Mouse (Mus musculus) kidney, adult 2 months (tissue): ENCODE measurements around the gene Scml4. TPM values are rescaled to one million over a fixed set of nuclear protein-coding genes. Genes with fewer than 3 reads are reported as not detected.

Source experiments
- DNase-seq: peaks from one replicate; pipeline ENCODE4 v3.0.0; 2021
- H3K27ac ChIP-seq: fragments of 200-500 bp; 2 replicates; pipeline ENCODE4 v1.5.1; 2012; ENCODE audit warnings: low read depth, low read length, control low read depth, inconsistent platforms; ENCODE audit not compliant: insufficient read depth
- H3K27me3 ChIP-seq: fragments of 200-500 bp; replicated peaks from 2 replicates; pipeline ENCODE4 v1.6.1; 2012; ENCODE audit warnings: mild to moderate bottlenecking, moderate library complexity, low read length, inconsistent platforms; ENCODE audit not compliant: control insufficient read depth, insufficient read depth
- H3K36me3 ChIP-seq: fragments of 200-500 bp; 2 replicates; pipeline ENCODE4 v1.6.1; 2012; ENCODE audit warnings: mild to moderate bottlenecking, moderate library complexity, low read length, inconsistent platforms; ENCODE audit not compliant: control insufficient read depth, insufficient read depth
- H3K4me1 ChIP-seq: fragments of 200-500 bp; 2 replicates; pipeline ENCODE4 v1.6.1; 2011; ENCODE audit warnings: low read length; ENCODE audit not compliant: control insufficient read depth, insufficient read depth
- H3K4me3 ChIP-seq: fragments of 200-500 bp; 2 replicates; pipeline ENCODE4 v1.5.1; 2011; ENCODE audit warnings: mild to moderate bottlenecking, low read depth, low read length, control low read depth; ENCODE audit not compliant: insufficient read depth
- CTCF ChIP-seq: fragments of 200-500 bp; conservative IDR thresholded peaks from 2 replicates; pipeline ENCODE4 v1.5.1; 2011; ENCODE audit warnings: low read depth, mild to moderate bottlenecking, control low read depth, low read length, moderate library complexity, mixed read lengths; ENCODE audit not compliant: insufficient read depth, insufficient read length
- POLR2A ChIP-seq: fragments of 200-500 bp; IDR thresholded peaks from one replicate; pipeline ENCODE4 v1.6.1; 2011; ENCODE audit warnings: low read depth, low read length, control low read depth
- WGBS: fragments of 180-500 bp; shearing (Covaris S2); methylation state at CpG from one replicate; pipeline ENCODE4 v1.1.7; 2018; 5-methylcytosine and 5-hydroxymethylcytosine counted together
- polyA plus RNA-seq: library from polyadenylated mRNA; depleted of rRNA; stranded (reverse); fragments of >200 nt; gene quantifications from 2 replicates; pipeline ENCODE4 v1.2.3, GENCODE M21; 2012; rRNA removed

Scml4 gene
- polyA plus RNA-seq, 1 experiment = 2.2 TPM

GRCm38 (mm10) chr10:43003466-43003757, 143.2 kb downstream of the Scml4 start:
- no peak for DNase-seq
- no peaks in the 10 kb centered on the region for H3K4me1 ChIP-seq
- H3K27ac ChIP-seq = no peak overlapping the region
- no peaks in the 10 kb centered on the region for H3K36me3 ChIP-seq
- no peak overlapping the region for H3K4me3 ChIP-seq
- no peak for TF ChIP-seq CTCF
- no peak for TF ChIP-seq POLR2A
- 0 out of 2 replicates have a peak, but pooled peaks cover 1% of the 10 kb centered on the region for H3K27me3 ChIP-seq
- whole genome bisulfite sequencing = 30% methylated on average over 5 of the region's 5 CpGs

GRCm38 (mm10) chr10:43004174-43004734, 144.1 kb downstream of the Scml4 start:
- H3K27ac ChIP-seq = no peak overlapping the region

GRCm38 (mm10) chr10:43005031-43005430, 144.9 kb downstream of the Scml4 start:
- H3K4me1 ChIP-seq = no peaks in the 10 kb centered on the region
- no peak for DNase-seq
- H3K36me3 ChIP-seq = no peaks in the 10 kb centered on the region
- H3K4me3 ChIP-seq = no peak overlapping the region
- H3K27me3 ChIP-seq = 0 out of 2 replicates have a peak, but pooled peaks cover 1% of the 10 kb centered on the region
- no peak for TF ChIP-seq CTCF
- no peak for TF ChIP-seq POLR2A
- H3K27ac ChIP-seq = no peak overlapping the region
- 87% methylated on average over 4 of the region's 4 CpGs for WGBS

More at GRCm38 (mm10) chr10:43004174-43004734, 144.1 kb downstream of the Scml4 start:
- Histone ChIP-seq H3K4me1 (no peaks in the 10 kb centered on the region), H3K4me3 (no peak overlapping the region), H3K36me3 (no peaks in the 10 kb centered on the region), H3K27me3 (0 out of 2 replicates have a peak, but pooled peaks cover 1% of the 10 kb centered on the region)
- DNase-seq = no peak
- no peak for TF ChIP-seq CTCF
- TF ChIP-seq POLR2A = no peak
- WGBS = 75% methylated on average over 16 of the region's 16 CpGs

- DNase-seq = no peak
- no peak overlapping the region for H3K4me3 ChIP-seq
- 0 out of 2 replicates have a peak, but pooled peaks cover 1% of the 10 kb centered on the region for H3K27me3 ChIP-seq
- H3K27ac ChIP-seq = no peak overlapping the region
- TF ChIP-seq POLR2A = no peak
- WGBS = 82% methylated on average over 7 of the region's 7 CpGs
- no peaks in the 10 kb centered on the region for H3K36me3 ChIP-seq
- no peaks in the 10 kb centered on the region for H3K4me1 ChIP-seq
These were observed 145.5 kb downstream of the Scml4 start for GRCm38 (mm10) chr10:43005677-43006076.

- DNase-seq = no peak
These were observed 146.4 kb downstream of the Scml4 start for GRCm38 (mm10) chr10:43006534-43006933.

GRCm38 (mm10) chr10:43008116-43008515, 147.9 kb downstream of the Scml4 start:
- TF ChIP-seq CTCF (no peak), POLR2A (no peak)
- DNase-seq = no peak
- Histone ChIP-seq H3K36me3 (no peaks in the 10 kb centered on the region), H3K27ac (no peak overlapping the region), H3K4me1 (no peaks in the 10 kb centered on the region), H3K4me3 (no peak overlapping the region), H3K27me3 (no peaks in the 10 kb centered on the region)
- 78% methylated on average over 11 of the region's 11 CpGs for WGBS

More at GRCm38 (mm10) chr10:43006534-43006933, 146.4 kb downstream of the Scml4 start:
- WGBS = 85% methylated on average over 4 of the region's 4 CpGs
- H3K4me3 ChIP-seq = no peak overlapping the region
- 0 out of 2 replicates have a peak, but pooled peaks cover 1% of the 10 kb centered on the region for H3K27me3 ChIP-seq
- TF ChIP-seq POLR2A (no peak), CTCF (no peak)
- H3K4me1 ChIP-seq = no peaks in the 10 kb centered on the region
- no peaks in the 10 kb centered on the region for H3K36me3 ChIP-seq
- H3K27ac ChIP-seq = no peak overlapping the region

Other genes starting within 250 kb of the Scml4 start
- 8.8 and 11.8 TPM in 2 replicates for gene Sec63, start 98.9 kb upstream of the Scml4 start, polyA plus RNA-seq